Mouse (Mus musculus): ENCODE results near the gene Zfp408. TPM values are rescaled to one million over a fixed set of nuclear protein-coding genes. Genes with fewer than 3 reads are reported as not detected.
"Not testable (repeated sequence)": the region's sequence is repeated elsewhere in the genome, so short reads cannot be mapped to it uniquely, and the experiment has no call there.

The Zfp408 gene
- total RNA-seq, 2 experiments from 2014 or later = 29.2 to 31.7 TPM

- no peak for DNase-seq (ENCODE audit: low spot score in 2 of 2)
Observed at GRCm38 (mm10) chr2:91651458-91652258, 2.1 kb upstream of the Zfp408 start.

- DNase-seq (ENCODE audit: low spot score in 2 of 2) = peak in 1 of 2 experiments; percentile 33
Observed at GRCm38 (mm10) chr2:91650360-91650995, 887 bp upstream of the Zfp408 start.

GRCm38 (mm10) chr2:91649152-91649551 is 439 bp downstream of the Zfp408 start:
- no peak for DNase-seq (ENCODE audit: low spot score in 2 of 2)

GRCm38 (mm10) chr2:91646733-91647132 is 2.9 kb downstream of the Zfp408 start:
- DNase-seq (ENCODE audit: low spot score in 2 of 2) = no peak

GRCm38 (mm10) chr2:91645811-91646210 is 3.8 kb downstream of the Zfp408 start:
- no peak for DNase-seq (ENCODE audit: low spot score in 2 of 2)

GRCm38 (mm10) chr2:91645354-91645753 is 4.2 kb downstream of the Zfp408 start:
- no peak for DNase-seq (ENCODE audit: low spot score in 2 of 2)

- no peak for DNase-seq (ENCODE audit: low spot score in 2 of 2)
Observed at GRCm38 (mm10) chr2:91644021-91644420, 5.6 kb downstream of the Zfp408 start.

GRCm38 (mm10) chr2:91642825-91643415 is 6.7 kb downstream of the Zfp408 start:
- no peak for DNase-seq (ENCODE audit: low spot score in 2 of 2)

GRCm38 (mm10) chr2:91638931-91639330 is 10.7 kb downstream of the Zfp408 start:
- no peak for DNase-seq (ENCODE audit: low spot score in 2 of 2)

- no peak for DNase-seq (ENCODE audit: low spot score in 2 of 2)
Observed at GRCm38 (mm10) chr2:91636727-91637338, 12.8 kb downstream of the Zfp408 start.

GRCm38 (mm10) chr2:91636229-91636628 is 13.4 kb downstream of the Zfp408 start, which contains the start of gene F2:
Gene F2, minus strand, starts transcription at chr2:91636414.
- no peak for DNase-seq (ENCODE audit: low spot score in 2 of 2)

- no peak for DNase-seq (ENCODE audit: low spot score in 2 of 2)
Observed at GRCm38 (mm10) chr2:91635486-91635885, 14.1 kb downstream of the Zfp408 start.

GRCm38 (mm10) chr2:91634841-91635240 is 14.8 kb downstream of the Zfp408 start:
- no peak for DNase-seq (ENCODE audit: low spot score in 2 of 2)

GRCm38 (mm10) chr2:91633334-91633977 is 16.1 kb downstream of the Zfp408 start:
- no peak for DNase-seq (ENCODE audit: low spot score in 2 of 2)

GRCm38 (mm10) chr2:91632316-91632715 is 17.3 kb downstream of the Zfp408 start:
- DNase-seq (ENCODE audit: low spot score in 2 of 2) = no peak

- DNase-seq (ENCODE audit: low spot score in 2 of 2) = no peak
Observed at GRCm38 (mm10) chr2:91631826-91632225, 17.8 kb downstream of the Zfp408 start.

GRCm38 (mm10) chr2:91630384-91630783 is 19.2 kb downstream of the Zfp408 start:
- DNase-seq (ENCODE audit: low spot score in 2 of 2) = no peak

- no peak for DNase-seq (ENCODE audit: low spot score in 2 of 2)
Observed at GRCm38 (mm10) chr2:91629682-91630081, 19.9 kb downstream of the Zfp408 start.

- no peak for DNase-seq (ENCODE audit: low spot score in 2 of 2)
Observed at GRCm38 (mm10) chr2:91628171-91628570, 21.4 kb downstream of the Zfp408 start.

- DNase-seq (ENCODE audit: low spot score in 2 of 2) = no peak
Observed at GRCm38 (mm10) chr2:91627486-91627885, 22.1 kb downstream of the Zfp408 start.

GRCm38 (mm10) chr2:91623366-91623765 is 26.2 kb downstream of the Zfp408 start:
- DNase-seq (ENCODE audit: low spot score in 2 of 2) = not testable (repeated sequence)
